Mouse (Mus musculus): ENCODE measurements around the gene Samd8. TPM values are rescaled to one million over a fixed set of nuclear protein-coding genes. Genes with fewer than 3 reads are reported as not detected.

Samd8 gene
- polyA plus RNA-seq, 1 experiment from 2014 or later, result 13.8 TPM

DNA sequence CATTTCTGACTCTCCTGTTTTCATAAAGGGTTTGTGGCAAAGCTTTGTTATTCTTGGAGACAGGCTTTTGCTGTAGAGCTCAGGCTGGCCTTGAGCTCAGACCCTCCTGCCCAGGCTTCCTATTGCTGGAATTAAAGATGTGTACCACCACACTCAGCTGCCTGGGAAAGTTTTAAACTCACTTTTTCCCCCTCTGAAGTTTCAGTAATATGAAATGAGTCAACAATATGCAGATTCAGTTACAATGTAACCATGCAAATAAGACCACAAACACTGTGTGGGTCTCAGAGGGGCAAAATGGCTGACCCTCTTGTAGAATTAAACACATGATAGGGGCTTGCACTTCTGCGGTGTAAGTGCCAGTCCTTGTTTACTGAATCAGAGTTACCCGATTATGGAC, 55.9 kb downstream of the Samd8 start:
- Histone ChIP-seq H3K4me1 (no peaks in the 10 kb centered on the region), H3K9ac (no peak overlapping the region), H3K27ac (no peak overlapping the region), H3K4me3 (no peak overlapping the region), H3K9me3 (no peaks in the 10 kb centered on the region), H3K36me3 (no peaks in the 10 kb centered on the region), H3K4me2 (replicated peaks) (no peak overlapping the region), H3K27me3 (no peaks in the 10 kb centered on the region)
- ATAC-seq (ENCODE audit: insufficient number of reproducible peaks, insufficient read depth, low FRiP score, low TSS enrichment), result no peak
- 88% methylated on average over 2 of the region's 2 CpGs for WGBS

DNA sequence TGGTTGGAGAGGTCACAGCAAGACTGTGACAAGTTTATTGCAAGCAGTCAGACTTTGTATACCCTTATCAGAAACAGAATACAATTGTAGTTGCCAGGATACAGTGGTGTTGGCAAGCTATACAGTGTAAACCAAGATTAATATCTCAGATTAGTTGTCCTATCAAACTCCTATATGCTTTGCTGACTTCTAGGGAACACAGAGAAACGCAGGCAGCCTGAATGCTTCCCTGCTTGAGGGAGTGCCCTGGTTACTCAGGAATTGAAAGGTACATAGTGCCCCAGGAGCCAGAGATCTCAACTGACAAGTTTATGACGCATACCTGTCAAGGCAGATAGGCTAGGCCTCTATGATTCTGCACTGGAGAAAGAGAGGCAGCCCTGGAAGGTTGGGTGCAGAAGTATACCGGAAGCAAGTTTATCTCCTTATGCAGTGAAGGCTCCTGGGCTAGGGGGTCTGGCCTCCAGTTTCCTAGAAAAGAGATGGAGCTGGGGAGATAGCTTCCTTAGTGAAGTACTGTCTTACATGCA, 56.4 kb downstream of the Samd8 start:
- Histone ChIP-seq H3K27me3 (no peaks in the 10 kb centered on the region), H3K9me3 (no peaks in the 10 kb centered on the region), H3K4me1 (no peaks in the 10 kb centered on the region), H3K27ac (no peak overlapping the region), H3K4me2 (replicated peaks) (no peak overlapping the region), H3K9ac (no peak overlapping the region), H3K36me3 (no peaks in the 10 kb centered on the region), H3K4me3 (no peak overlapping the region)
- no peak for ATAC-seq (ENCODE audit: insufficient number of reproducible peaks, insufficient read depth, low FRiP score, low TSS enrichment)
- 90% methylated on average over 3 of the region's 3 CpGs for WGBS

DNA sequence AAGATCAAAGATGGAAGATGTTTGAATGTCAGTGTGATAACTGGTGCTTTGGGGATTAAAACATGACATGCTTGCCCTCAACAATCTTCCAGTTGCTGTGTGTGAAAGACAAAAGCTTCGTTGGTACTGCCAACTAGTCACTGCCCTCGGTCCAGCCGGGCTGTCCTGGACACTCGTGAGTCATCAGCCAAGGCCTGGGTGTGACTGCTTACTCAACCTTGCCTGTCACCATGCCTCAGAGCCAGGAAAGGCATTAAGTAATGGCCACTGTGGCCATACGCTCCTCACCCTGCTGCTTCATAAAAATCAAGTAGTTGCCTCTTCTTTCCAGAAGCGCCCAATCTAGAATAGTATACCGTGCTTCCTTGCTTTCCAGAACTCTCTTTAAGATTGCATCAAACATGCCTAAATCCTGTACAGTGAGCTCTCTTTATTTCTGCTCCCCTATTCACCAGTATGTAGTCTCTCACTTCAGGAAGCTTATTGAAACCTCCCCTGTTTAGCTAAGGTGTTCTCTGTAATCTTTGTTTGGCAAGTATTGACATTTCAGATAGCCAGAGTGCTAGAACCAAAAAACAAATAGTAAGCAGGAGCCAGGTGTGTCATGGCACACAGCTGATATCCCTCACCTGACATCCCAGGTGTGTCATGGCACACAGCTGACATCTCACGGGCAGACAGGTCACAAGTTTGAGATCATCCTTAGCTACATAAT, 58.0 kb downstream of the Samd8 start:
- no peaks in the 10 kb centered on the region for H3K4me1 ChIP-seq
- H3K9me3 ChIP-seq, result no peaks in the 10 kb centered on the region
- H3K36me3 ChIP-seq, result no peaks in the 10 kb centered on the region
- H3K27me3 ChIP-seq, result no peaks in the 10 kb centered on the region
- no peak overlapping the region for H3K9ac ChIP-seq
- WGBS, result 89% methylated on average over 8 of the region's 8 CpGs
- H3K27ac ChIP-seq, result no peak overlapping the region
- no peak for ATAC-seq (ENCODE audit: insufficient number of reproducible peaks, insufficient read depth, low FRiP score, low TSS enrichment)
- H3K4me3 ChIP-seq, result no peak overlapping the region
- H3K4me2 ChIP-seq (replicated peaks), result no peak overlapping the region

DNA sequence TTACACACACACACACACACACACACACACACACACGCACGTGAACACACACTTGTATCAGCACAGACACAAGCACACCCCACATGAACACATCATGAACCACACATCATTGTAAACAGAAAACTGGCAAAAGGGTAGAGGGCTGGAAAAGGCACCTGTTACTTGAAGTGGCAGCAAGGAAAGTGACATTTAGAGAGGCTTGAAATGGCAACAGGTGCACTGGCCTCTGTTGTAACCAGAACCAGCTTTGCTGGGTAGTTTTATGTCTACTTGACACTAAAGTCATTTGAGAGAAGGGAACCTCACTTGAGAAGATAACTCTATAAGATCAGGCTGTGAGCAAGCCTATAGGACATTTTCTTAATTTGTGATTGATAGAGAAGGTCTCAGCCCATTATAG, 59.1 kb downstream of the Samd8 start:
- no peaks in the 10 kb centered on the region for H3K9me3 ChIP-seq
- no peak overlapping the region for H3K4me2 ChIP-seq (replicated peaks)
- no peak for ATAC-seq (ENCODE audit: insufficient number of reproducible peaks, insufficient read depth, low FRiP score, low TSS enrichment)
- no peaks in the 10 kb centered on the region for H3K36me3 ChIP-seq
- no peaks in the 10 kb centered on the region for H3K27me3 ChIP-seq
- no peak overlapping the region for H3K9ac ChIP-seq
- H3K27ac ChIP-seq, result no peak overlapping the region
- H3K4me3 ChIP-seq, result no peak overlapping the region
- WGBS, result 94% methylated on average over 2 of the region's 2 CpGs
- no peaks in the 10 kb centered on the region; the same call in 1 of the 2 replicates for H3K4me1 ChIP-seq

DNA sequence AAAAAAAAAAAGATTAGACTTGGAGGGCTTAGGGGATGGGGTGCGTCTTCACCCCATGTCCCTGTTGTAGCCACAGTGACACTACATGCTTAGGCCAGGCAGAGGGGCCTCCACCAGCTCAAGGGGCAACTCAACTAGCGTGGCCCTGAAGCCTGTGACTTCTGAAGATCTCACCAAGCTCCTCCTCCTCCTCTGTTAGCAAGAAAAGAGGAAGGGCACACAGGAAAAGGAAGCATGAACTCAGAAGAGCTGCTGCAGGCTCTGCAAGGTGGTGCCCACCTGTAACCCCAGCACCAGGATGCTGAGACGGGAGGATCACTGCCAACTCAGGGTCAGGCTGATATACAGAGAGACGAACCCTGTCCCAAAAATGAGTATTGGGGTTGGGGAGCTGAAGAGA, 61.0 kb downstream of the Samd8 start:
- Histone ChIP-seq H3K27me3 (no peaks in the 10 kb centered on the region), H3K27ac (no peak overlapping the region), H3K4me2 (replicated peaks) (no peak overlapping the region), H3K9ac (no peak overlapping the region), H3K4me3 (no peak overlapping the region), H3K4me1 (no peaks in the 10 kb centered on the region; the same call in 1 of the 2 replicates), H3K36me3 (no peaks in the 10 kb centered on the region), H3K9me3 (no peaks in the 10 kb centered on the region)
- 81% methylated on average over 4 of the region's 4 CpGs for WGBS
- ATAC-seq (ENCODE audit: insufficient number of reproducible peaks, insufficient read depth, low FRiP score, low TSS enrichment), result no peak

DNA sequence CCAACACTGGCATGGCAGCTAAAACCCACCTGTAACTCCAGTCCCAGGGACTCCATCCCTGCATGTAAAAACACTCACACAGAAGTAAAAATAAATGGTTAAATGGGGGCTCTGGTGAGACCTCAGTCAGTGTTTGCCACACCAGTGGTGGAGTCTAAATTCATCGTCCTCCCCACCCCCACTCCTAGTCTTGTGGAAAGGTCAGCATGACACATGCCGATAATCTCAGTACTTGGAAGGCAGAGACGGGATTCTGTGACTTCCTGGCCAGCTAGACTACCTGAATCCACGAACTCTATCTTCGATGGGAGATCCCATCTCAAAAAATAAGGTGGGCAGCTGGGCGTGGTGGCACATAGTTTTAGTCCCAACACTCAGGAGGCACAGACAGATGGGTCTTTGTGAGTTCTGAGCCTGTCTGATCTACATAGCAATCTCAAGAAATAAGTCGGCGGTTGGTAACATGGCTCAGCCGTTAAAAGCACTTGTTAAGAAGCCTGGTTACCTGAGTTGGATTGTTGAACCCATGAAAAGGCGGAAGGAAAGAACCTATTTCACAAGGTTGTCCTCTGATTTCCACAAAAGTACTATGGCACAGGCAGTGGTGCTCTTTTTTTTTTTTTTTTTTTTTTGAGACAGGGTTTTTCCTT, 61.5 kb downstream of the Samd8 start:
- no peak for ATAC-seq (ENCODE audit: insufficient number of reproducible peaks, insufficient read depth, low FRiP score, low TSS enrichment)

DNA sequence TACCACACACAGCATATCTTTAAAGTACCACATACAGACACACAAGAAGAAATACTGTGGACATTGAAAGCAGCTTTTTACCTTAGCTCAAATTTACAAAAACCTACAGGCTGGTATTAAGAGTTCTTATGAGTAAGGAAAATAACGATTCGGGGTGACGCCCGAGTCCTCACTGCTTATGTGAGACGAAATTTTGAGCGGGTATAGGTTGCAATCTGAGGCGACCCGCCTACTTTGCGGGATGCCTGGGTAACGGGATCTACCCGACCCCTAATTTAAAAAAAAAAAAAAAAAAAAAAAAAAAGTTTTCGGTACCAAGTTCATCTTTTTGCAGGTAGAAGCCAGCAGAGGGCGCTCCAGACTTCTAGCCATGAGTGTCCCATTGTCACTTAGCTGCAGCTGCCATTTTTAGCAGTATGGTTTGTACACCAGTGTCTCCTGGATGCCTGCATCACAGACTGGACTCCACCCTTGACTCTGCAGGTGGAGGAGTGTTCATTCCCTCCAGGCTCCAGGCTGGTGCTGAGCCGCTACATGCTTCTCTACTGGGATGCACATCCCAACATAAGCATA, 62.3 kb downstream of the Samd8 start:
- Histone ChIP-seq H3K4me3 (no peak overlapping the region), H3K9ac (no peak overlapping the region), H3K27me3 (no peaks in the 10 kb centered on the region), H3K9me3 (no peaks in the 10 kb centered on the region), H3K36me3 (no peaks in the 10 kb centered on the region), H3K27ac (no peak overlapping the region), H3K4me1 (no peaks in the 10 kb centered on the region; the same call in 1 of the 2 replicates), H3K4me2 (replicated peaks) (no peak overlapping the region)
- 16% methylated on average over 14 of the region's 14 CpGs for WGBS
- ATAC-seq (ENCODE audit: insufficient number of reproducible peaks, insufficient read depth, low FRiP score, low TSS enrichment), result no peak

More for the DNA sequence above, 61.5 kb downstream of the Samd8 start:
- H3K27ac ChIP-seq, result no peak overlapping the region
- H3K27me3 ChIP-seq, result no peaks in the 10 kb centered on the region
- WGBS, result 85% methylated on average over 10 of the region's 10 CpGs
- no peak overlapping the region for H3K4me3 ChIP-seq
- no peak overlapping the region for H3K4me2 ChIP-seq (replicated peaks)
- H3K9me3 ChIP-seq, result no peaks in the 10 kb centered on the region
- no peaks in the 10 kb centered on the region; the same call in 1 of the 2 replicates for H3K4me1 ChIP-seq
- H3K36me3 ChIP-seq, result no peaks in the 10 kb centered on the region
- H3K9ac ChIP-seq, result no peak overlapping the region

DNA sequence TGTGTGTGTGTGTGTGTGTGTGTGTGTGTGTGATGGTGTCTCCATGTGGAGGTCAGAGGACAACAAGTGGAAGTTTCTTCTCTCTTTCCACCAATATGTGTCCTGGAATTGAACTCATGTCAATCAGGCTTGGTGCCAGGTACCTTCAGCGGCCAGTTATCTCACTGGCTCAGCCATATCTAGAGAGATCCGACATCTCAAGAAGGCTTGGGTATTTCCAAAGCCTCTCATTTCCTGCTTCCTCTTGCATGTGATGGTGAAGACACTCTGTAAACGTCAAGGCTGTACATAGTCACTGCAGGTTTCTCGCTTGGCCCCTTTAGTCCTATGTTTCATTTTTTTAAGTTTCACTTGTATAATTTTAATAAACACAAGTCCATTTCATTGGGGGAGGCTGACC, 62.9 kb downstream of the Samd8 start:
- 82% methylated on average over 4 of the region's 4 CpGs for WGBS
- Histone ChIP-seq H3K4me1 (no peaks in the 10 kb centered on the region; the same call in 1 of the 2 replicates), H3K4me3 (no peak overlapping the region), H3K4me2 (replicated peaks) (no peak overlapping the region), H3K27me3 (no peaks in the 10 kb centered on the region), H3K9me3 (no peaks in the 10 kb centered on the region), H3K9ac (no peak overlapping the region), H3K27ac (no peak overlapping the region), H3K36me3 (no peaks in the 10 kb centered on the region)
- ATAC-seq (ENCODE audit: insufficient number of reproducible peaks, insufficient read depth, low FRiP score, low TSS enrichment), result no peak

DNA sequence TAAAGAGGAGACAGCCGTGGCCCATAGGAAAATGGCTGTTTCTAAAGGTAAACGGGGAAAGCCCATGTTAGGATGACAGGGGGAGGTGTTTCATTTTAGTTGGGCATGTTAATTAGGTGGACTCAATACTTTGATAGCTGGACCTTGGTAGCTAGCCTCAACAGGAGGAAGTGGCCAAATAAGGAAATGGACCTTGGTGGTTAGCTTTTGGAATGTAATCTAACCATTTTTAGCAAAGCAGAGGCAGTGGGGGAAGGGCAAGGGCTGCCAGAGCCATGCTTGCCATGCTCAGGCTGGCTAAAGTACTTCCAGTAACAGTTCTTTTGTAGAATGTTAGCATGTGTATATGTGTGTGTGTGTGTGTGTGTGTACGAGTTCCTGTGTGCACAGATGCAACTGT, 63.5 kb downstream of the Samd8 start:
- ATAC-seq (ENCODE audit: insufficient number of reproducible peaks, insufficient read depth, low FRiP score, low TSS enrichment), result no peak
- H3K9ac ChIP-seq, result no peak overlapping the region
- 75% methylated on average over 3 of the region's 3 CpGs for WGBS

DNA sequence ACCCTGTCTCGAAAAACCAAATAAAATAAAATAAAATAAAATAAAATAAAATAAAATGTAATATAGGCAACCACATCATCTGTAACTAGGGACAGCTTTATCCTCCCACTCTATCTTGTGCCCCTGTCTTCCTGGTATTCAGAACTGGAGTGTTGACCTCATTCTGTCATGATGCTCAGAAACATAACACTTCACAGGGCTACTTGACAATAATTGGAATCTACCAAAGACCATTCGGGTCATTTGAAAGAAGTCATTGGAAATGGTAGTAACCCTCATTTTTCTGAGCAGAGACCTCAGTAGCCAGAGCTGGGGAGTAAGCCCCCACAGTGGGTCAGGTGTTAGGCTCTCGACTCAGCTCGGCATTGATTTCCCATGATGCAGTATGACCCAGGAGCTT, 64.3 kb downstream of the Samd8 start:
- 95% methylated on average over 4 of the region's 4 CpGs for WGBS
- no peaks in the 10 kb centered on the region for H3K36me3 ChIP-seq

More for the DNA sequence above, 63.5 kb downstream of the Samd8 start:
- H3K9me3 ChIP-seq, result no peaks in the 10 kb centered on the region
- no peaks in the 10 kb centered on the region; the same call in 1 of the 2 replicates for H3K4me1 ChIP-seq
- H3K4me3 ChIP-seq, result no peak overlapping the region
- H3K36me3 ChIP-seq, result no peaks in the 10 kb centered on the region
- no peaks in the 10 kb centered on the region for H3K27me3 ChIP-seq
- no peak overlapping the region for H3K4me2 ChIP-seq (replicated peaks)
- H3K27ac ChIP-seq, result no peak overlapping the region

DNA sequence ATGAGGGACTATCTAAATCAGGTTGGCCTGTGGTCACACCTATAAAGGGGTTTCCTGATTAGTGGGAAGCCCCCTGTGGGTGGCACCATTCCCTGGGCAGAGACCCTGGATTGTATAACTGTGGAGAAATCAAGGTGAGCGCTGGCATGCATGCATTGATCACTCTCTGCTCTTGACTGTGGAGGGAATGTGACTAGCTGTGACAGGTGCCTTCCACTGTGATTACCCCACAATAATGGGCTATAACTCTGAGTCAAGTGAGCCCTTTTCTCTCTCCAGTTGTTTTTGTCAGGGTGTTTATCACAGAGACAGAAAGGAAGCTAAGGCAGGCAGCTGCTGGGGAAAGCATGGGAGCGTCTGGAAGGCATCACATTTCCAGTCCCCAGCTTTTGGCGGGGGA, 65.9 kb downstream of the Samd8 start:
- H3K4me3 ChIP-seq, result no peak overlapping the region
- H3K4me2 ChIP-seq (replicated peaks), result no peak overlapping the region
- WGBS, result 47% methylated on average over 3 of the region's 3 CpGs
- no peak overlapping the region for H3K27ac ChIP-seq
- ATAC-seq (ENCODE audit: insufficient number of reproducible peaks, insufficient read depth, low FRiP score, low TSS enrichment), result no peak
- no peaks in the 10 kb centered on the region for H3K36me3 ChIP-seq
- no peaks in the 10 kb centered on the region; the same call in 1 of the 2 replicates for H3K4me1 ChIP-seq
- H3K9me3 ChIP-seq, result no peaks in the 10 kb centered on the region
- no peak overlapping the region for H3K9ac ChIP-seq
- H3K27me3 ChIP-seq, result no peaks in the 10 kb centered on the region

More for the DNA sequence above, 64.3 kb downstream of the Samd8 start:
- H3K27me3 ChIP-seq, result no peaks in the 10 kb centered on the region
- ATAC-seq (ENCODE audit: insufficient number of reproducible peaks, insufficient read depth, low FRiP score, low TSS enrichment), result no peak
- H3K4me2 ChIP-seq (replicated peaks), result no peak overlapping the region
- H3K27ac ChIP-seq, result no peak overlapping the region
- H3K9me3 ChIP-seq, result no peaks in the 10 kb centered on the region
- no peaks in the 10 kb centered on the region; the same call in 1 of the 2 replicates for H3K4me1 ChIP-seq
- no peak overlapping the region for H3K9ac ChIP-seq
- no peak overlapping the region for H3K4me3 ChIP-seq

DNA sequence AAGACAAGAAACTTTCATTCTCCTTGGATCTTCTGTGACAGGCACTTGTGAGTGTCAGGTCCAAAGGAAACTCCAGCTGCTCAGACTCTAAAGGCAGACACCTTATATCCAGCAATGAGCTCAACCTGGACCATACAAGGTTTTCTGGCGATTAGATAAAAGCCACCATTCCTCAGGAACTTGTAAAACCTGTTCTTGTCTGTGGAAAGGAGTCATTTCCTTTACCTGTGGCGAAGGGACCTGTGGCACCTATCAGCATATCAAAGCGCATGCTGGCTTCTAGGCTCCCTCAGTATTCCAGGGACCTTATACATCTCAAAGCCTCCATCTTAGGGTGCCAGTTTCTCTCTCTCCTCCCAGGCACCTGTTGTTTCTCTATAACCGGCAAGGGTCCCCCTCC, 67.1 kb downstream of the Samd8 start:
- no peak overlapping the region for H3K4me3 ChIP-seq
- H3K9me3 ChIP-seq, result no peaks in the 10 kb centered on the region
- H3K9ac ChIP-seq, result no peak overlapping the region
- WGBS, result 41% methylated on average over 4 of the region's 4 CpGs
- H3K27ac ChIP-seq, result no peak overlapping the region
- H3K27me3 ChIP-seq, result no peaks in the 10 kb centered on the region
- no peak for ATAC-seq (ENCODE audit: insufficient number of reproducible peaks, insufficient read depth, low FRiP score, low TSS enrichment)
- H3K4me2 ChIP-seq (replicated peaks), result no peak overlapping the region
- no peaks in the 10 kb centered on the region for H3K36me3 ChIP-seq
- no peaks in the 10 kb centered on the region; the same call in 1 of the 2 replicates for H3K4me1 ChIP-seq

Data from embryonic facial prominence, embryonic 12.5 days (tissue).